ENCODE assay signal across 36 mouse cellular contexts in the genomic region with DNA sequence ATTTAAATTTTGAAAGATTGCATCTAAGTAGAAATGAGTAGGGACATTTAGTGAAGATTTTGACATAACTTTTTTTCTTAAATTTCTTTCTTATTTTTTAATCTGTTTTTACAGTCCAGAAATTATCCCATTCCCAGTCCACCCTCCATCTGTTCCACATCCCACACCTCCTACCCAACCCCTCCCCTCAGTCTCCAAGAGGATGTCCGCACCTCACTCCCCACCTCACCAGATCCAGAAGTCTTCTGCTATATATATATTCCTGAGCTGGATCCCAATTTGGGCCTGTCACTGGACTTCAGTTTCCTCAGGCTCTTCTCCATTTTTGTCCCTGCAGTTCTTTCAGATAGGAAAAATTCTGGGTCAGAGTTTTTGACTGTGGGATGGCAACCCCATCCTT.
"Had no signal": no experiment of that assay in that cellular context is flagged by ENCODE, and none has a peak within 500 bp of the region (broad histone marks: within the 10 kb centered on the region; RNA-seq: fewer than 3 reads in every experiment).

No protein-coding gene starts in this region.

- H3K9me3 ChIP-seq: heart, embryonic 10.5 days; heart, embryonic 12.5 days; heart, embryonic 13.5 days; heart, embryonic 15.5 days; hindbrain, embryonic 10.5 days; hindbrain, embryonic 12.5 days; hindbrain, embryonic 13.5 days; hindbrain, embryonic 15.5 days; intestine, embryonic 15.5 days; kidney, embryonic 15.5 days had no signal

- H3K9ac ChIP-seq: heart, embryonic 12.5 days; heart, embryonic 13.5 days; heart, embryonic 15.5 days; hindbrain, embryonic 12.5 days; hindbrain, embryonic 13.5 days; hindbrain, embryonic 14.5 days; hindbrain, embryonic 15.5 days; intestine, embryonic 15.5 days; kidney, embryonic 15.5 days had no signal

- DNase-seq: heart, postnatal 10 days; heart, postnatal 14 days; heart, postnatal 36 days; heart, postnatal 4 days; kidney, adult 11 months; kidney, adult 18-20 months; kidney, adult 2 months; kidney, adult 8-10 months; kidney, adult 9 months; kidney, postnatal 10 days; kidney, postnatal 14 days; kidney, postnatal 25 days; kidney, postnatal 36 days; kidney, postnatal 4 days; layer of hippocampus, adult 9-11 months; layer of hippocampus, postnatal 36 days had no signal

- H3K4me1 ChIP-seq: heart, embryonic 10.5 days; heart, embryonic 12.5 days; heart, embryonic 13.5 days; heart, embryonic 15.5 days; hindbrain, embryonic 10.5 days; hindbrain, embryonic 12.5 days; hindbrain, embryonic 13.5 days; hindbrain, embryonic 15.5 days; intestine, embryonic 15.5 days; kidney, embryonic 15.5 days had no signal

- H3K27me3 ChIP-seq: heart, embryonic 12.5 days; heart, embryonic 13.5 days; heart, embryonic 15.5 days; hindbrain, embryonic 12.5 days; hindbrain, embryonic 13.5 days; hindbrain, embryonic 15.5 days; intestine, embryonic 15.5 days; kidney, embryonic 15.5 days had no signal

- H3K27ac ChIP-seq: heart, embryonic 10.5 days; heart, embryonic 13.5 days; heart, embryonic 15.5 days; hindbrain, embryonic 10.5 days; hindbrain, embryonic 12.5 days; hindbrain, embryonic 13.5 days; hindbrain, embryonic 14.5 days; hindbrain, embryonic 15.5 days; hindbrain, postnatal 0 days; intestine, embryonic 15.5 days; kidney, embryonic 15.5 days; kidney, postnatal 0 days; layer of hippocampus, adult 2 months; left cerebral cortex, adult 2 months had no signal

- H3K36me3 ChIP-seq: heart, embryonic 10.5 days; heart, embryonic 12.5 days; heart, embryonic 13.5 days; heart, embryonic 15.5 days; hindbrain, embryonic 10.5 days; hindbrain, embryonic 12.5 days; hindbrain, embryonic 13.5 days; hindbrain, embryonic 15.5 days; intestine, embryonic 15.5 days; kidney, embryonic 15.5 days had no signal

- H3K4me3 ChIP-seq: heart, embryonic 10.5 days; heart, embryonic 12.5 days; heart, embryonic 13.5 days; heart, embryonic 15.5 days; hindbrain, embryonic 10.5 days; hindbrain, embryonic 12.5 days; hindbrain, embryonic 13.5 days; hindbrain, embryonic 15.5 days; intestine, embryonic 15.5 days; kidney, embryonic 15.5 days; layer of hippocampus, adult 2 months; left cerebral cortex, adult 2 months had no signal

- ATAC-seq: hindbrain, embryonic 16.5 days; hindbrain, postnatal 0 days; inflammation-experienced regulatory T-cells, adult 6 months; intestine, embryonic 15.5 days; intestine, embryonic 16.5 days; intestine, postnatal 0 days had no signal

- H3K4me2 ChIP-seq: heart, embryonic 11.5 days; heart, embryonic 12.5 days; heart, embryonic 13.5 days; heart, embryonic 15.5 days; hindbrain, embryonic 12.5 days; hindbrain, embryonic 13.5 days; hindbrain, embryonic 14.5 days; hindbrain, embryonic 15.5 days; intestine, embryonic 15.5 days; kidney, embryonic 15.5 days had no signal
